Mouse (Mus musculus) cortical plate, adult 2 months (tissue): Measurements from ENCODE around the gene Gm10282.

Experiments
- CTCF ChIP-seq: fragments of 200-500 bp; IDR thresholded peaks from 2 replicates; pipeline ENCODE4 v1.5.1; 2011; ENCODE audit warnings: mild to moderate bottlenecking, control low read depth, low read length; ENCODE audit not compliant: insufficient read depth; ENCODE audit errors: extremely low read depth
- POLR2A ChIP-seq: fragments of 200-500 bp; IDR thresholded peaks from 2 replicates; pipeline ENCODE4 v1.6.1; 2011; ENCODE audit warnings: mild to moderate bottlenecking, low read length, control low read depth; ENCODE audit not compliant: insufficient read depth; ENCODE audit errors: extremely low read depth

- TF ChIP-seq CTCF (no peak), POLR2A (no peak)
These were observed 19.1 kb upstream of the Gm10282 start for GRCm38 (mm10) chr8:72324036-72324706.
